ENCODE assay signal across 7 mouse cellular contexts in genomic region chr2:116975091-116975600, GRCm38 (mm10).
DNase-seq lines count a peak whose midpoint lies in the region; ATAC-seq and TF ChIP-seq lines count a peak whose summit lies in the region.

No protein-coding gene starts in this region.

- TF ChIP-seq CTCF in E14TG2a.4 (conservative IDR thresholded peaks at IDR 0.05; ENCODE audit: low read length), result no peak
- TF ChIP-seq CTCF in small intestine, adult 2 months (IDR thresholded peaks at IDR 0.05; ENCODE audit: extremely low read depth, insufficient read length, insufficient replicate concordance, low read depth, low read length), result no peak

- H3K4me1 ChIP-seq in E14TG2a.4 (replicated peaks; ENCODE audit: low read depth, low read length), result peaks cover 80% of the 10 kb centered on the region
- H3K4me1 ChIP-seq in heart, embryonic 14.5 days (ENCODE audit: control insufficient read depth in 2 of 2, insufficient read depth in 2 of 2, low read length in 2 of 2), result peaks cover 17 to 35% of the 10 kb centered on the region in 2 experiments
- H3K4me1 ChIP-seq in small intestine, adult 2 months (ENCODE audit: control insufficient read depth, insufficient read depth, insufficient read length, low read length), result peaks cover 11% of the 10 kb centered on the region

- ATAC-seq in heart, embryonic 14.5 days (ENCODE audit: insufficient number of reproducible peaks, insufficient read depth, low FRiP score, low read depth), result no peak

- H3K27me3 ChIP-seq in E14TG2a.4 (ENCODE audit: insufficient read depth, low read length), result no peaks in the 10 kb centered on the region
- no peaks in the 10 kb centered on the region for H3K27me3 ChIP-seq in heart, embryonic 14.5 days (ENCODE audit: control insufficient read depth, insufficient read depth, low read length)
- H3K27me3 ChIP-seq in small intestine, adult 2 months (ENCODE audit: control insufficient read depth, insufficient read depth, low read length), result peaks cover 11% of the 10 kb centered on the region; the same call in 1 of the 2 replicates

- H3K36me3 ChIP-seq in E14TG2a.4 (ENCODE audit: insufficient read depth, low read length), result no peaks in the 10 kb centered on the region
- no peaks in the 10 kb centered on the region for H3K36me3 ChIP-seq in heart, embryonic 14.5 days (ENCODE audit: control insufficient read depth, insufficient read depth, low read length)
- H3K36me3 ChIP-seq in small intestine, adult 2 months (ENCODE audit: control insufficient read depth, insufficient read depth, low read length), result no peaks in the 10 kb centered on the region

- H3K4me3 ChIP-seq in E14TG2a.4 (replicated peaks; ENCODE audit: low read length), result peak overlapping the region; percentile 84
- peak overlapping the region; percentile 55 to 70 for H3K4me3 ChIP-seq in heart, embryonic 14.5 days (ENCODE audit: control insufficient read depth in 1 of 2, insufficient read depth in 1 of 2, low read depth in 1 of 2, low read length in 2 of 2)
- peak overlapping the region; percentile 67 for H3K4me3 ChIP-seq in small intestine, adult 2 months (ENCODE audit: low read depth, low read length)

- peak overlapping the region; percentile 78 for H3K4me2 ChIP-seq in heart, embryonic 14.5 days (ENCODE audit: low read length)

- DNase-seq in B cell, adult 2 months, result peak; percentile 54 to 56
- peak; percentile 94 for DNase-seq in cerebellum, adult 9-10 months
- DNase-seq in kidney, postnatal 25 days, result peak; percentile 46 to 52
- peak; percentile 65 for DNase-seq in lung, postnatal 10 days

- no peaks in the 10 kb centered on the region for H3K9me3 ChIP-seq in E14TG2a.4 (ENCODE audit: low read length)
- H3K9me3 ChIP-seq in heart, embryonic 14.5 days (ENCODE audit: control insufficient read depth, low read length), result no peaks in the 10 kb centered on the region

- WGBS in heart, embryonic 14.5 days, result 1% methylated on average over 14 of the region's 14 CpGs
- WGBS in small intestine, adult 2 months, result 9% methylated on average over 14 of the region's 14 CpGs

- H3K27ac ChIP-seq in heart, embryonic 14.5 days (replicated peaks in 1 of 2; ENCODE audit: control insufficient read depth in 1 of 2, insufficient read depth in 1 of 2, low read depth in 2 of 2, low read length in 2 of 2), result peak overlapping the region; percentile 94 to 95
- peak overlapping the region; percentile 73 for H3K27ac ChIP-seq in small intestine, adult 2 months (ENCODE audit: insufficient read depth, low read depth, low read length)

- no peak for TF ChIP-seq POLR2A in small intestine, adult 2 months (IDR thresholded peaks at IDR 0.05; ENCODE audit: low read depth, low read length)

- peak overlapping the region; percentile 75 for H3K9ac ChIP-seq in heart, embryonic 14.5 days (ENCODE audit: low read length)
